Mouse (Mus musculus): ENCODE data around the gene A830031A19Rik. TPM values are rescaled to one million over a fixed set of nuclear protein-coding genes. Genes with fewer than 3 reads are reported as not detected.

The A830031A19Rik gene
- polyA plus RNA-seq, 1 experiment from 2014 or later = not detected

- H3K27me3 ChIP-seq (replicated peaks; ENCODE audit: control insufficient read depth, insufficient read depth, low read length) = no peaks in the 10 kb centered on the region
- no peak overlapping the region for H3K27ac ChIP-seq (ENCODE audit: low read depth)
- no peaks in the 10 kb centered on the region; the same call in 1 of the 2 replicates for H3K4me1 ChIP-seq (replicated peaks; ENCODE audit: control insufficient read depth, insufficient read depth, low read length)
- no peak for DNase-seq (ENCODE audit: low spot score)
- no peak for ATAC-seq (replicated peaks; ENCODE audit: low FRiP score, low TSS enrichment, low read depth)
- 0 out of 2 replicates have a peak, but pooled peaks cover 4% of the 10 kb centered on the region for H3K36me3 ChIP-seq (ENCODE audit: control insufficient read depth, insufficient read depth, low read length)
- no peak overlapping the region for H3K4me2 ChIP-seq (ENCODE audit: low read length)
- 85% methylated on average over 2 of the region's 2 CpGs for WGBS
- H3K4me3 ChIP-seq (ENCODE audit: low read depth, low read length) = no peak overlapping the region
- H3K9ac ChIP-seq (ENCODE audit: low read length) = no peak overlapping the region
- H3K9me3 ChIP-seq (ENCODE audit: control insufficient read depth, low read length) = no peaks in the 10 kb centered on the region
Measured at GRCm38 (mm10) chr11:24110113-24110512, 35.3 kb upstream of the A830031A19Rik start.

- DNase-seq (ENCODE audit: low spot score) (no peak), ATAC-seq (replicated peaks; ENCODE audit: low FRiP score, low TSS enrichment, low read depth) (no peak)
- no peak overlapping the region for H3K4me3 ChIP-seq (ENCODE audit: low read depth, low read length)
- H3K4me2 ChIP-seq (ENCODE audit: low read length) = no peak overlapping the region
- no peaks in the 10 kb centered on the region for H3K27me3 ChIP-seq (replicated peaks; ENCODE audit: control insufficient read depth, insufficient read depth, low read length)
- 0 out of 2 replicates have a peak, but pooled peaks cover 4% of the 10 kb centered on the region for H3K36me3 ChIP-seq (ENCODE audit: control insufficient read depth, insufficient read depth, low read length)
- no peaks in the 10 kb centered on the region; the same call in 1 of the 2 replicates for H3K4me1 ChIP-seq (replicated peaks; ENCODE audit: control insufficient read depth, insufficient read depth, low read length)
- no peaks in the 10 kb centered on the region for H3K9me3 ChIP-seq (ENCODE audit: control insufficient read depth, low read length)
- no peak overlapping the region for H3K27ac ChIP-seq (ENCODE audit: low read depth)
- 71% methylated on average over 3 of the region's 3 CpGs for WGBS
- H3K9ac ChIP-seq (ENCODE audit: low read length) = no peak overlapping the region
Measured at GRCm38 (mm10) chr11:24109388-24109787, 34.5 kb upstream of the A830031A19Rik start.

DNA sequence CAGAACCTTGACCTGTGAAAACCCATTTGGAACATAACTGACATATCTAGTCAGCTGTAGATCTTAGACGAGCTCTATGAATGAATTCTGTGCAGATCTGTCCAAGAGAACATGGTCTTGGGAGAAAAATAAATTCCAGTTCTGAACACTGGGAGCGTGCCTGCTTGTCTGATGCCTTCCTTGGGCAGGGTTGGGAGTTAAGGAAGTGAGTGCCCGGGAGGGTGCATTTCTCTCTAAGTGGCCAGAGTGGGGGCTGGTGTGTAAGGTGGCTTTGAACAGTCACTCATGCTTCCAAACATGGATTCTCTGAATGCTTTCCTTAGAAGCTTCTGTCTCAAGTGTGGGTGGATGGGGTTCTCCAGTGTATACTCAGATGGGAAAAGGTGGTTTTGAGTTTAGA lies 34.1 kb upstream of the A830031A19Rik start:
- DNase-seq (ENCODE audit: low spot score) (no peak), ATAC-seq (replicated peaks; ENCODE audit: low FRiP score, low TSS enrichment, low read depth) (no peak)
- Histone ChIP-seq H3K9me3 (ENCODE audit: control insufficient read depth, low read length) (no peaks in the 10 kb centered on the region), H3K4me3 (ENCODE audit: low read depth, low read length) (no peak overlapping the region), H3K27me3 (replicated peaks; ENCODE audit: control insufficient read depth, insufficient read depth, low read length) (no peaks in the 10 kb centered on the region), H3K36me3 (ENCODE audit: control insufficient read depth, insufficient read depth, low read length) (0 out of 2 replicates have a peak, but pooled peaks cover 4% of the 10 kb centered on the region), H3K4me2 (ENCODE audit: low read length) (no peak overlapping the region), H3K4me1 (replicated peaks; ENCODE audit: control insufficient read depth, insufficient read depth, low read length) (no peaks in the 10 kb centered on the region; the same call in 1 of the 2 replicates), H3K27ac (ENCODE audit: low read depth) (no peak overlapping the region), H3K9ac (ENCODE audit: low read length) (no peak overlapping the region)
- WGBS = 60% methylated on average over 3 of the region's 3 CpGs

DNA sequence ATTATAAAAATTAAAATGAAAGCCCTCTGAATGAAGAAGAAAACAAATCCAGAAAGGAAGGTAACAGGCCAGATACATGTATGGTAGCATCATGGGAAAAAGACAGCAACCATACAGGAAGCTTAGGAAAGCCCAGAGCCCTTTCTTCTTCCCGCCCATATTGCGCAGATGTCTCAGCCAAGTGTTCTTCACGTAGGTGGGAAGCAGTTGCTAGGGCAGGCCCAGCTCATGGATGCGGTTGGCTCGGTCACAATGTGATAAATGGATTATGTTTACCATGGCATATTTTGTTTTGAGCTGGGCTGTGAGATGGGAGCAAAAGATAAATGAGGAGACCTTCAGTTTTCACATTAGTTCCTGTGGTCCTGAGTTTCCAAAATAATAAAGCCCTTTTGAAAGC lies 32.6 kb upstream of the A830031A19Rik start:
- Histone ChIP-seq H3K27ac (ENCODE audit: low read depth) (no peak overlapping the region), H3K4me1 (replicated peaks; ENCODE audit: control insufficient read depth, insufficient read depth, low read length) (no peaks in the 10 kb centered on the region; the same call in 1 of the 2 replicates), H3K27me3 (replicated peaks; ENCODE audit: control insufficient read depth, insufficient read depth, low read length) (no peaks in the 10 kb centered on the region), H3K9ac (ENCODE audit: low read length) (no peak overlapping the region), H3K4me3 (ENCODE audit: low read depth, low read length) (no peak overlapping the region), H3K9me3 (ENCODE audit: control insufficient read depth, low read length) (no peaks in the 10 kb centered on the region), H3K4me2 (ENCODE audit: low read length) (no peak overlapping the region), H3K36me3 (ENCODE audit: control insufficient read depth, insufficient read depth, low read length) (0 out of 2 replicates have a peak, but pooled peaks cover 4% of the 10 kb centered on the region)
- WGBS = 74% methylated on average over 5 of the region's 5 CpGs
- DNase-seq (ENCODE audit: low spot score) = no peak
- ATAC-seq (replicated peaks; ENCODE audit: low FRiP score, low TSS enrichment, low read depth) = no peak

DNA sequence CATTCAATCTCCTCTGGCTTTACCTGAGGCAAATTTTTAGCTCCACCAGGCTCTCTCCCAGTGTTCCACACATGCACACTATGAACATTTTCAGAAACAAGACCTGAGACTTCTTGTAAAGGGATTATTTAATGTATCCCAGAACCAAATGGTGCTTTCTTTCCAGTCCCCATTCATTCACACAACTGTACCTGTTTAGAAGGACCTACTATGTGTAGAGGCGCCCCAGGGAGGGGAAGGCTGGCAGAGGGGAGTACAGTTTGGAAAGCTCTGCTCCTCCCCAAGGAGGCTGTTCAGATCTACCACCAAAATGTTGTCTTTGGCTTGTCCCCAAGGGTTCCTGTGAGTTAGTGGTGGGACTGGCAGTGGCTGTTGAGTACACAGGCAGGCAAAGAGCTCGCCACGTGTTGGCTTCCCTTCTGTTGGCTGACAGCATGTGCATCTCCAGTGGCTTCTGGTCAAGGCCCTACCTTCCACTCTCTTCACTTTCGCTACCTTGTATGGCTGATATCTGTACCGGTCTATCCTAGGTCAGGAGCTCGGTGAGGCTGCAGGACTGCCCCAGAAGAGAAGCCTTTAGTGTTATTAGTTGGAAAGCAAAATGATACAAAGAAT lies 28.4 kb upstream of the A830031A19Rik start:
- Histone ChIP-seq H3K4me2 (ENCODE audit: low read length) (no peak overlapping the region), H3K4me1 (replicated peaks; ENCODE audit: control insufficient read depth, insufficient read depth, low read length) (peaks cover 24% of the 10 kb centered on the region), H3K27me3 (replicated peaks; ENCODE audit: control insufficient read depth, insufficient read depth, low read length) (no peaks in the 10 kb centered on the region), H3K9ac (ENCODE audit: low read length) (no peak overlapping the region), H3K4me3 (ENCODE audit: low read depth, low read length) (no peak overlapping the region), H3K27ac (ENCODE audit: low read depth) (no peak overlapping the region), H3K9me3 (ENCODE audit: control insufficient read depth, low read length) (no peaks in the 10 kb centered on the region), H3K36me3 (ENCODE audit: control insufficient read depth, insufficient read depth, low read length) (no peaks in the 10 kb centered on the region)
- WGBS = 82% methylated on average over 6 of the region's 6 CpGs
- no peak for ATAC-seq (replicated peaks; ENCODE audit: low FRiP score, low TSS enrichment, low read depth)
- DNase-seq (ENCODE audit: low spot score) = no peak

DNA sequence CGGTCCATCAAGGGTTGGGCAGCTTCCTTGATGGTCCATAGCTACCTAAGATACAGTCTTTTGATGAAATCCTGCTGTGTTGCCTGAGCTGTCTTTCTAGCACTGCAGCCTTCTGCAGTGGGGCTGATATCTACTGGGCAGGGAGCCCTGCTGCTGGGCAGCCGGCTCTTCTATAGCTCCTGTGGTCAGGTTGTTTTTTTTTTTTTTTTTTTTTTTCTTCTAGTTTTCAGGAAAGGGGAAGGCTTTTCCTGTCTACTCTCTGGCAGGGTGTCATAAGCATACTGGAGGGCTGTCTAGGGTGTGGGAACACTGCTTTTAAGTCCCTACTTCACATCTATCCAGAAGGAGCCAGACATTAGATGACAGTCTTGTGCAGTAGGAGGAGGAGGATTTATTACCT lies 27.5 kb upstream of the A830031A19Rik start:
- H3K9me3 ChIP-seq (ENCODE audit: control insufficient read depth, low read length) = no peaks in the 10 kb centered on the region
- no peaks in the 10 kb centered on the region for H3K36me3 ChIP-seq (ENCODE audit: control insufficient read depth, insufficient read depth, low read length)
- H3K27ac ChIP-seq (ENCODE audit: low read depth) = no peak overlapping the region
- H3K4me2 ChIP-seq (ENCODE audit: low read length) = no peak overlapping the region
- no peak overlapping the region for H3K4me3 ChIP-seq (ENCODE audit: low read depth, low read length)
- ATAC-seq (replicated peaks; ENCODE audit: low FRiP score, low TSS enrichment, low read depth) (no peak), DNase-seq (ENCODE audit: low spot score) (no peak)
- H3K4me1 ChIP-seq (replicated peaks; ENCODE audit: control insufficient read depth, insufficient read depth, low read length) = peaks cover 27% of the 10 kb centered on the region
- no peaks in the 10 kb centered on the region for H3K27me3 ChIP-seq (replicated peaks; ENCODE audit: control insufficient read depth, insufficient read depth, low read length)
- 67% methylated on average over 2 of the region's 2 CpGs for WGBS
- H3K9ac ChIP-seq (ENCODE audit: low read length) = no peak overlapping the region

DNA sequence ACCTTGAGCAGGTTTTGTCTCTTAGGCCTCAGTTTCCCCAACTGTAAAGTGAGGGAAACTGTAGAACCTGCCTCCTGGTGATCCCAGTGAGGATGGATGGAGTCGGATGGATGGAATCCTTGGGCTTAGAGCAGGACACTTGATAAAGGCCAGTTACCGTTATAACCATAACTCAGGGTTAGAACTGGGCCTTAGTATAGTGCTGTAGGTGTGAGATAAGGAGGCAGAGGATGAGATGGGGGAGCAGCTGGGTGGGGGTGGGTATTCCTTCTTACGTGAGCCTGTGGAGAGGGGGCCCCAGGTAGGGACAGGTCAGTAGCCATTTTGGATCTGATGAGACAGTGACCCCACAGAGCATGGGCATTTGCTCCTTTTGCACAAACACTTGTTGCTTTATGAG lies 26.8 kb upstream of the A830031A19Rik start:
- H3K27ac ChIP-seq (ENCODE audit: low read depth) = no peak overlapping the region
- DNase-seq (ENCODE audit: low spot score) (no peak), ATAC-seq (replicated peaks; ENCODE audit: low FRiP score, low TSS enrichment, low read depth) (no peak)
- peaks cover 34% of the 10 kb centered on the region for H3K4me1 ChIP-seq (replicated peaks; ENCODE audit: control insufficient read depth, insufficient read depth, low read length)
- no peaks in the 10 kb centered on the region for H3K36me3 ChIP-seq (ENCODE audit: control insufficient read depth, insufficient read depth, low read length)
- no peak overlapping the region for H3K4me2 ChIP-seq (ENCODE audit: low read length)
- H3K4me3 ChIP-seq (ENCODE audit: low read depth, low read length) = no peak overlapping the region
- WGBS = 76% methylated on average over 3 of the region's 3 CpGs
- H3K9ac ChIP-seq (ENCODE audit: low read length) = no peak overlapping the region
- H3K9me3 ChIP-seq (ENCODE audit: control insufficient read depth, low read length) = no peaks in the 10 kb centered on the region
- H3K27me3 ChIP-seq (replicated peaks; ENCODE audit: control insufficient read depth, insufficient read depth, low read length) = no peaks in the 10 kb centered on the region

DNA sequence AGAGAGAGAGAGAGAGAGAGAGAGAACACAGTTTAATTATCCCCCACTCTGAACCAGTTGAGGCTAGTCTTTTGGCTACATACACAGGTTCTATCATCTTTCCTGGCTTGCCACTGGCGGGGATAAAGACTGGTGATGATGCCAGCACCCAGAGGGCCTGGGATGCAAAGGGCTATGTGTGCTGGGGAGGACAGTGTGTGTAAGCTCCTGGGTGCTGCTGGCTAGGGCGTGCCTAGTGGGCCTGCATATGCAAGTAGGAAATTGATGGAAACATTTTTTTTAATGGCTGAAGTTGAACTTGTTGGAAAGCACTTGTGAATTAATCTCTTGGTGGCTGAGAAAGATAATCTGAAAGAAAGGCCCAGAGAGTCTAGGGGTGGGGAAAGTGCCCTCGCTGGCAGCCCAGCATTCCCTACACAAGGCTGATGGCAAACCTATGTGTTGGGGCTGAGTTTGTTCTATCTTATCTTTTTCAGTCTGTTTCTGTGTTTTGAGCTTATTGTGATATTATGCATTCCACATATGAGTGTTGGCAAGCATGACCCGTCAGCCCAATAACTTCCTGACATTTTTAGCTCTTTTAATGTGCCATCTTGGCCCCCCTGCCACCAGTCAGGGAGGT lies 25.7 kb upstream of the A830031A19Rik start:
- DNase-seq (ENCODE audit: low spot score) (no peak), ATAC-seq (replicated peaks; ENCODE audit: low FRiP score, low TSS enrichment, low read depth) (peak; percentile 29; the same call in 1 of the 2 replicates)
- 68% methylated on average over 4 of the region's 4 CpGs for WGBS
- Histone ChIP-seq H3K9me3 (ENCODE audit: control insufficient read depth, low read length) (no peaks in the 10 kb centered on the region), H3K36me3 (ENCODE audit: control insufficient read depth, insufficient read depth, low read length) (no peaks in the 10 kb centered on the region), H3K27ac (ENCODE audit: low read depth) (no peak overlapping the region), H3K4me1 (replicated peaks; ENCODE audit: control insufficient read depth, insufficient read depth, low read length) (peaks cover 45% of the 10 kb centered on the region), H3K4me2 (ENCODE audit: low read length) (no peak overlapping the region), H3K27me3 (replicated peaks; ENCODE audit: control insufficient read depth, insufficient read depth, low read length) (no peaks in the 10 kb centered on the region), H3K4me3 (ENCODE audit: low read depth, low read length) (no peak overlapping the region), H3K9ac (ENCODE audit: low read length) (no peak overlapping the region)

DNA sequence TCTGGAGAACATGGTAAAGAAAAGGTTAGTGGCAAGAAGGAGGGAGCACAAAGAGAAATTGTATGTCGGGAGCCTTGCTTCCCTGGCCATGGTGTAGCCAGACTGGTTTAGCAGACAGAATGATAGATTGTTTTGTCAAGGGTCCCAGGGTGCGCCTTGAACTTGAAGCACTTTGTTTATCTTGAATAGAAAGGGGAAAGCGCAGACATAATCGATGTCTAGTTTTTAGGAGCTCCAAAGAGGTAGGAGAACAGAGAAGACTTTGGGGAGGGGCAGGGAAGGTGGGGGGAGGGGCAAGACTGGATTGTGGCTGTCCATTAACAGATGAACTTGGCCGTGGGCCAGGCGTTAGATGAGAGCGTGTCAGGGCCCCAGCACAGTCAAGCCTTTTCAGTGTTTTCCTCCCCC lies 25.0 kb upstream of the A830031A19Rik start:
- Histone ChIP-seq H3K4me3 (ENCODE audit: low read depth, low read length) (no peak overlapping the region), H3K27me3 (replicated peaks; ENCODE audit: control insufficient read depth, insufficient read depth, low read length) (no peaks in the 10 kb centered on the region), H3K36me3 (ENCODE audit: control insufficient read depth, insufficient read depth, low read length) (no peaks in the 10 kb centered on the region), H3K9me3 (ENCODE audit: control insufficient read depth, low read length) (no peaks in the 10 kb centered on the region), H3K9ac (ENCODE audit: low read length) (no peak overlapping the region), H3K27ac (ENCODE audit: low read depth) (no peak overlapping the region), H3K4me1 (replicated peaks; ENCODE audit: control insufficient read depth, insufficient read depth, low read length) (peaks cover 52% of the 10 kb centered on the region), H3K4me2 (ENCODE audit: low read length) (no peak overlapping the region)
- ATAC-seq (replicated peaks; ENCODE audit: low FRiP score, low TSS enrichment, low read depth) (peak; percentile 80), DNase-seq (ENCODE audit: low spot score) (no peak)
- 7% methylated on average over 7 of the region's 7 CpGs for WGBS
